Mouse (Mus musculus): ENCODE measurements around the gene Fcamr.

The Fcamr gene

GRCm38 (mm10) chr1:130801511-130801910, 809 bp downstream of the Fcamr start:
- in situ Hi-C loops (cut with MseI, MboI): no loop called here

GRCm38 (mm10) chr1:130802976-130803375, 2.3 kb downstream of the Fcamr start:
- in situ Hi-C loops (cut with MseI, MboI): no loop called here

- in situ Hi-C loops (cut with MseI, MboI): no loop called here
Measured at GRCm38 (mm10) chr1:130804279-130804678, 3.6 kb downstream of the Fcamr start.

GRCm38 (mm10) chr1:130810906-130811305, 10.2 kb downstream of the Fcamr start:
- in situ Hi-C loops (cut with MseI, MboI): no loop called here

DNA sequence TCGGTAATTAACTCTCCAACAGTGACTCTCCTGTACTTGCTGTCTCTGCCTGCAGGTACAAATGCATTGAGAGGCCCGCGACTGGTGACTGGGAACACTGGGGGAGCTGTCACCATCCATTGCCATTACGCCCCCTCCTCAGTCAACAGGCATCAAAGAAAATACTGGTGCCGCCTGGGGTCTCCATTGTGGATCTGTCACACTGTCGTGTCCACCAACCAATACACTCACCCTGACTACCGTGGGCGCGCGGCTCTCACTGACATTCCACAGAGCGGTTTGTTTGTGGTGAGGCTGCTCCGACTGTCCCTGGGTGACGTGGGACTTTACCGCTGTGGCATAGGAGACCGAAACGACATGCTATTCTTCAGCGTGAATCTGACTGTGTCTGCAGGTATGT, 10.6 kb downstream of the Fcamr start:
- in situ Hi-C loops (cut with MseI, MboI): no loop called here

DNA sequence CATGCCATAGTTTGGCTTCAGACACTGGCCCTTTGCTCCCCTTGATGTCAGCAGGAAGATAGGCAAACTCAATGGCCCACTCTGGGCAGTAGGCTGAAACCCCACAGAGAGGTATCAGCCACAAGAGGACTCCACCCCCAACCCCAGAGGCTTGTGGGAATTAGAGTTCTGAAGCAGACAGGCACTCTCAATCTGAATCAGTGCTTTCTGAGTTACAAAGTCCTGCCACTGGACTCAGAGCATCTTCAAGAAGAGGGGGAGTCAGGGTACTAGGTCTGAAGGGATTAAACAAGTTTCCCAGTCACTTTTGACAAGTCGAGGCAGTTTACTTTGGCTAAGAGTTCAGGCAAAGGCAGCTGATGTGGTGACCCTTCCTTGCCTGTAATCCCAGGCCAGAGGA, 19.0 kb downstream of the Fcamr start:
- in situ Hi-C loops (cut with MseI, MboI): no loop called here

DNA sequence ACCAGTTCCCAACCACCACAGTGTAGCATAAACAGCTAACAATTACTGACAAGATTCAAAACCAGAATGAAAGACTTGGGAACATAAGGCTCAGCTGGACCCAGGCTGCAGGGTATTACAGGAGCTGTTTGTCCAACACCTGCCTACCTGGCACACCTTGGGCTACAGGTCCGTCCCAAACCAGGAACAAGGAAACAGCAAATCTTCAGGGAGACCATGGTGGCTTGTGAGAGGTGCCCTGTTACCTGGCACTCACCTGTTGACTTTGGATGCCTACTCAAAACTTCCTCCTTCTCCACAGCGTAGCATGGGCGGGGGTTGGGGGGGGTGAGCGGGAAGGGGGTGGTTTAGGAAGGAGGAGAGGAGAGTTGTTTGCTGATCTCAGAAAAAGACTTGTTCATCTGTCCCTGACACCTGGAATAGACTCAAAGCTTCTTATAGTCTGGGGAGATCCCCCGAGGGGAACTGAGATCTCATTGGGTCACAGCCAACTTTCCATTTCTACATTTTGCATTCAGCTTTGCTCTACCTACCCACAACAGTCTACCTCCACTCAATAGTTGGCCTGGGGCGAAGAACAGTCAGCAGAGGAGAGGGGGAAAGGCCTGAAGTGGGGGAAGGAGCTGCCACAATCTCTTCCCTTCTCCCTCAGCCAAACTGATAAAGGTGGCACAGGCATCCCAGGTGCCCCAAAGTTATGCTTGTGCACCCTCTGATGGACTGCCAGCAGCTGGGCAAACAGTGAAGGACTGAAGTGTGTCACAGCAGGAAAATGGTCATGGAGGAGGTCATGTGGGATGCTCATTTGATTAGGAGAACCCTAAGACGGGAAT, 19.8 kb downstream of the Fcamr start:
- in situ Hi-C loops (cut with MseI, MboI): no loop called here

DNA sequence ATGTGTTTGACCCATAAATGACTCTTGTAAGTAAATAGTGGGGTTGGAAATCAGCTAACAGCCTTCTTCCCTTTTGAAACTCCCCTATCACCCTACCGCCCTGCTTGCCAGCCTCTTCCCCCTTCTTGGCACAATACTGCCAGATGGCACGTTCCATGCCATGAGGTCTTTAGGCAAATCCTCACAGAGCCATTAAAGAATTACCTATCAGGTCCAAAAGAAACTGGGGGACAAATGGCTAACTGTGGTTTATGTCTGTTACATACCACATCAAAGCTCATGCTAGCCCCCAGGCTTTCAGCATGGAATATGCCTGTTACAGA, 20.4 kb downstream of the Fcamr start:
- in situ Hi-C loops (cut with MseI, MboI): no loop called here

GRCm38 (mm10) chr1:130821911-130822625, 21.4 kb downstream of the Fcamr start:
- in situ Hi-C loops (cut with MseI, MboI): no loop called here

DNA sequence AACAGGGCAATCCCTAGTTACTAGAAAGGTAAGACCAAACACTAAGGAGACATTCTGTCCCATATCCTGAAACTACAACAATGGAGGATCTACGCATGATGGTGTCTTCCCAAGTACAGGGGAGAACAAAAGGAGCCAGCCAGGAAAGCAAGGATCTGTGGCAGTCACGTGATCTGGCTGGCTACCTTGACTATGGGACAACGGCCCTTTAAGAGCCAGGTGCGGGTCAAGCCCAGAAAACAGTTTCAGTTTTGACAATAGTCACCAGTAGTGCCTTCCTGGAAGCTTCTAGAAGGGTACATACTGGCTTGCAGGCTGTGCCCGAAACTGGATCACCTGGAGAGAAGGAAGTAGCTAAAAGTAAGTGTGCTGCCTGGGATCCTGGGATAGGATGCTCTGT, 25.7 kb downstream of the Fcamr start, which contains the start of gene Pigr:
Gene Pigr (plus strand): TSS at position 237 of the 400 bp plus-strand sequence.
- in situ Hi-C loops (cut with MseI, MboI): no loop called here

DNA sequence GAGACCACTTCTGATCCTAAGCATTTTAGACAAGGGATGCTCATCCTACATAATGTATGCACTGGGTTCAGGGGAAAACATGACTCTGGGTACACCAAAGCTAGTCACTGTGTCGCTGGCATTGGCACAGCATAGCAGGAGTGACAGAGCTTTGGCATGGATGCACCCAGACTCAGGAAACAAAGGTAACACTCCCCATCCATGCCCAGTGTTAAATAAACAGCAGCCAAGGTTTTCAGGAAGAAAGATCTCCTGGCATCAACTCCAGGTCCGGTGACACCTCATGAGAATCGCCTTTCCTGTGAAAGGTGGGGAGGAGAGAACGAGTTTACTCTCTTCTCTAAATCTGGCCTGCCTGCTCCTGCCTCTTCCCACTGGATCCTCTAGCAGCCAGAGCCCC, 28.0 kb downstream of the Fcamr start:
- in situ Hi-C loops (cut with MseI, MboI): no loop called here

DNA sequence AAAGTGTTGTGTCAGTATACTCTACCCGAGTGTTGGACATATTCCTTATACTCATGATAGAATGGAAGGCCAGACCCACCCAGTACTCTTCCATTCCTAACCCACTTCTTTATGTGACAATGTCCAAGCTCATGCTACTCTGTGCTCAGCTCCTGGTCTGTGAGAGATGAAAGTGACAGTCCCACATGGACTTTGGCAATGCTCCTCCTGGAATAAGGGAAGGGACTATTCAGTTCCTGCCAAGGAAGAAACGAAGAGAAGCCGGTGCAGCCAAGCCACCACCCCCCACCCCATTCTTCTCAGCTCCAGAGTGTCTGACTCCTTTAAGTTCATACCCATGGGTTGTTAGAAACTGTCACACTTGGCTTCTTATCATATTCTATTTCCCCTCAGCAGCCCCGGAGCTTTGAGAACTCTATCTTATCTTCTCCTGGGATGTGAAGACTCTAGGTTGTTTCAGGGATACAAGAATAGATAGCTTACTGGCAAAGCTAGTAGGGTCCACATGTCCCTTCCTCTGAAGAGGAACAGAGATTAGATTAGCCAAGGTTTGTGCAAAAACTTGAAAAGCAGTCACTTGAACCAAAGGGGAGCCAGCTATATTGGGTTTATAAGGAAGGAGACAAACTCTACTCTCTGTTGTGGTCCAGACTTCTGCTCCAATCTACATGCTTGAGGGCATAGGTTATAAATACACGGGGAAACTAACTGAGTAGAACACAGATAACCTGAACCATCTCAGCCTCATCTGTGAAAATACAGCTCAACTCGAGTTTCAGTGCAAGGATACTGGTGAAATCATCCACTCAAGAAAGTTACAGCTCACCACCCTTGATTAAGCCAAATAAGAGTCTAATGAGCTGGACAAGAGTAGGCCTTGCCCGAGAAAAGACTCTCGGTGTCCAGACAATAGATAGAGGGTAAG, 29.5 kb downstream of the Fcamr start:
- in situ Hi-C loops (cut with MseI, MboI): no loop called here

DNA sequence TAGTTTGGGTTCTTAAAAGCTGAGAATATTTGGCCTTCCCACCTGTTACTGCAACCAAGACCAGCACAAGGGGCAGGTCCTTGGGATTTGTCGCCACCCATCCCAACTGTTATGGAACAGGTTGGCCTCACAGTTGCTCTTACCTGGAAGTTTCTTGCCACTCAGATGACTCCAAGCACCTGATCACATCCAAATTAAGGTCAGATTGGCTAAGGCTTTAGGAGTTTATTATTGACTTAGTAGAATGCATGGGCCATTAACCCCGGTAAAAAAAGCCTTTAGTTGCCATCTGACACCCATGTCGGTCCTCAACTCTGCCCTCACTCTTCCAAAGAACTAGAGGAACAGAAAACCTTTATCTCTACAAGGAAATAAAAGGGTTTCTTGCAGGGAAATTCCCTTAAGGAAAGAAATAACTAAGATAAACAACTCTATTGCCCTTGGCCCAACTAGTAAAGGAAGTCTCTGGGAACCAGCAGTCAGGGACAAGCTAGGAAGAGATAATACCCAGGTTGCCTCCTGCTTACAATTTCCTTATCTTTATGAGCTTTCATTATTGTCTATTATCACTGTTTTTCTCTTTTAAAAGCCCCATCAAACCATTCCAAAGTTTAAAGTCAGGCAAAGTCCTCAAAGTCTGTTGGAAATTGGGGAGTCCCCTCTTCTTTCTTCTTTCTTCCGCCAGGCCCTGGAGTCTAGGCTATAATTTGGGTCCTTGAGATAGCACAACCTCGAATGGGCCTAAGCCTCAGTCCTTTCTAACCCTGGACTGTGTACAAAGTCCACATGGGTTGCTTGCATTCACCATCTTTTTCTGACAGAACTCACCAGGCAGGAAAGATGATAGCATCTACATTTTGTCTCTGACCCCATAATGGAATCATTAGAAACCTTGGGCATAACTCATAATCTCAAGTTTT, 31.8 kb downstream of the Fcamr start:
- in situ Hi-C loops (cut with MseI, MboI): no loop called here

DNA sequence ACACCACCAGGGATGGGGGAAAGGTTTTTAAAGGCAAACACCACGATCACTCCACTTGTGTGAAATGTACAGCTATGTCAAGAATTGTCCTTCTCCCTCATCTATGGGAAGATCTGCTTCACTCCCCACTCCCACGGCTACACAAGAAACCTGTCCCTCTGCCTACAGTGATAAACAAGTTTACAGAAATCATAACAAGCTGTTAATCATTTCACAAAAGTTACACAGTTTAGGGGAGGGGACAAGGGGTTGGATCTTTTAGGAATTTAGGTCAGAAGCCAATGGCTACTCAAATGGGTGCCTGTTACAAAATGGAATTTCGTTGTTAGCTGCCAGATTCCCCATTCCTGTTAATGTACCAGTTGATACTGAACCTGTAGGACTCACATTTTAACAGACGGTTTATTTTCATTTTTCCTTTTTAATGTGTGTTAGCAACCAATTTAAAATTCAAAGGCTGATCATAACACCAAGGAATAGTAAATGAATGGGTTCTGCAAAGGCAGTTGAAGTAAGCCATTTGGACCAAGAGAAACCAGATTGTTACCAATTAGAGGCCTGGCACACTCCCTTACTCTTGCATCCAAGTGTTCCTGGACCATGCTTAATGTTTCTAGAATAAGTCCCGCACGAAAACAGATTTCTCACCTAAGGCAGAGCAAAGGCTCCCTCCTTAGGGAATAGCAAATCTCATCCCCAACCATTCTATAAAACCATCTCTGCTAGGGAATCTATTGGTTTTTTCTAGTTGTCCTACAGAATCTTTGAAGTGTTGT, 34.6 kb downstream of the Fcamr start:
- in situ Hi-C loops (cut with MseI, MboI): no loop called here

DNA sequence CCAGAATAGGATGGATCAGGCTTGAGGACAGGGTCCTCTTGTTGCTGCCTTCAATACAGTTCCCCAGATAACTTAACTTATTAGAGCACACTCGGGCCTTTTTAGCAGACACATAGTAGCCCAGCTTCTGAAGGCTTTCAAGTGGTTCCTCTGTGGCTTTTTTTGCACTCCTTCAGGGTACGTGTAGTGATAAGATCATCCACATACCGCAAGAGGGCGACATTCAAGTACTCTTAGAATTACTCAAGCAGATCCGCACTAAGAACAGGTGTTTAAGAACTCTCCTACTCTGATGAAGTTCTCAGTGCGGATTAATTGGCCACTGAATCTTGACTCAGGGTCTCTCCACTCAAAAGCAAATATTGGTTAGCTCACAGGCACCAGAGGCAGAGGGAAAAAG, 37.6 kb downstream of the Fcamr start:
- in situ Hi-C loops (cut with MseI, MboI): no loop called here

DNA sequence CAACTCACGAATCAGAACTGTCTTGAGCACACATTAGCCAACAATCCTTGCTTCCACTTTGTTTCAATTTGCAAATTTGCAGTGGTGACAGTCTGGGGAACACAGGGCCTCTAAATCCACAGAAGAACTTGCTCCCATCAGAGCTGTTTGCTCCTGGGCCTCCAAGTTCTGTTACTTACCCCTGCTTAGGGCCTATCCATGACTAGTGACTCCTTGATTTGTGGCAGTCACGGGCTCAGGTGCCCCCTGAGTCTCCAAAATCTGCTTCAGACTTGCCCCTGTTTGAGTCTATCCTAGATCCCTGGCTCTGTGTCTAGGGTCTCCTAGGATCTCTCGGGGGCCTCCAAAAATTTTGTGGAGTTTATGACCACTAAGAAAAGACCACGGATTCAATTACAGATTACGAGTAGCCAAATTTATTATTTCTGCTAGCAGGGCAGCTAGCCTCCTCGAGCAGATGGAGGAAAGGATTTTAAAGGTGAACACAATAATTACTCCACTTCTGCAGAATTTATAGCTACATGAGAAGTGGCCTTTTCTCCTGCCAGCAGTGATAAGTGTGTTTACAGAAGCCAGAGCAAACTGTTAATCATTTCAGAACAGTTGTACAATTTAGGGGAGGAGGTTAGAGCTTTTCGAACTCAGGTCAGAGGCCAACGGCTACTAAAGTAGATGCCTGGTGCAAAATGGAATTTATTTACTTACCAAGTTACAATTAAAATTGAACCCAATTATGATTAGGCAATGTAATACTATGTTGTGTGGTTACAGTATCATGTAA, 40.1 kb downstream of the Fcamr start:
- in situ Hi-C loops (cut with MseI, MboI): no loop called here

DNA sequence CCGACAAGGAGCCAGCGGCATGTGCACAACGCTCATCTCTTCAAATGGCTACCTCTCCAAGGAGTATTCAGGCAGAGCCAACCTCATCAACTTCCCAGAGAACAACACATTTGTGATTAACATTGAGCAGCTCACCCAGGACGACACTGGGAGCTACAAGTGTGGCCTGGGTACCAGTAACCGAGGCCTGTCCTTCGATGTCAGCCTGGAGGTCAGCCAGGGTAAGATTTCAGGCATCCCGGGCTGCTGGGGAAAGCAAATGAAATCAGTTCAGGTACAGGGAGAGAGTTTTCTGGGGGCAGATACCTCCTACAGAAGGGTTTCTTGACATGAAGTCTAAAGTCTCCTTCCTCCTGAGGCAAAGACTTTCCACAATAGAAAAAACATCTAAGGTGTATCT, 40.9 kb downstream of the Fcamr start:
- in situ Hi-C loops (cut with MseI, MboI): no loop called here

- in situ Hi-C loops (cut with MseI, MboI): no loop called here
Measured at GRCm38 (mm10) chr1:130844516-130844915, 43.8 kb downstream of the Fcamr start.

- in situ Hi-C loops (cut with MseI, MboI): no loop called here
Measured at GRCm38 (mm10) chr1:130849530-130850214, 49.0 kb downstream of the Fcamr start.

All from mouse trophoblast stem cell (cell line).